Mouse (Mus musculus) forebrain, embryonic 16.5 days (tissue): ENCODE measurements around the gene Pou2f1. TPM values are rescaled to one million over a fixed set of nuclear protein-coding genes. Genes with fewer than 3 reads are reported as not detected.

Experiments
- ATAC-seq: fragments of 200-750 bp; cut with Nextera tagmentation; 2 replicates; pipeline ENCODE4 v1.8.0; 2017; ENCODE audit warnings: mild to moderate bottlenecking, moderate library complexity
- H3K27ac ChIP-seq: fragments of 300-500 bp; sonication (generic); 2 replicates; pipeline ENCODE4 v1.5.1; 2014; ENCODE audit warnings: low read length, control low read depth
- H3K27me3 ChIP-seq: fragments of 300-500 bp; sonication (generic); replicated peaks from 2 replicates; pipeline ENCODE4 v1.6.1; 2014; ENCODE audit warnings: low read length; ENCODE audit not compliant: control insufficient read depth, insufficient read depth
- H3K36me3 ChIP-seq: fragments of 300-500 bp; sonication (generic); 2 replicates; pipeline ENCODE4 v1.6.1; 2014; ENCODE audit not compliant: control insufficient read depth, insufficient read depth
- H3K4me1 ChIP-seq: fragments of 300-500 bp; sonication (generic); replicated peaks from 2 replicates; pipeline ENCODE4 v1.6.1; 2014; ENCODE audit warnings: low read length; ENCODE audit not compliant: control insufficient read depth, insufficient read depth
- H3K4me2 ChIP-seq: fragments of 300-500 bp; sonication (generic); 2 replicates; pipeline ENCODE4 v1.6.1; 2014; ENCODE audit warnings: mild to moderate bottlenecking, low read length, control low read depth
- H3K4me3 ChIP-seq: fragments of 300-500 bp; sonication (generic); replicated peaks from 2 replicates; pipeline ENCODE4 v1.5.1; 2014; ENCODE audit warnings: mild to moderate bottlenecking, low read length, control low read depth
- H3K9ac ChIP-seq: fragments of 300-500 bp; sonication (generic); replicated peaks from 2 replicates; pipeline ENCODE4 v1.6.1; 2014; ENCODE audit warnings: low read depth, low read length, control low read depth
- H3K9me3 ChIP-seq: fragments of 300-500 bp; sonication (generic); 2 replicates; pipeline ENCODE4 v1.6.1; 2016; ENCODE audit warnings: low read length; ENCODE audit not compliant: control insufficient read depth
- WGBS: fragments of 180-500 bp; shearing (Covaris S2); extraction: QIAGEN DNeasy Blood & Tissue Kit; methylation state at CpG from one replicate; pipeline ENCODE4 v1.1.7; 2014; 5-methylcytosine and 5-hydroxymethylcytosine counted together
- polyA plus RNA-seq: library from polyadenylated mRNA; unstranded; fragments of >200 nt; fragmentation: Nextera tagmentation; extraction: Ambion mirVana; gene quantifications from 2 replicates; pipeline ENCODE4 v1.2.1, GENCODE M21; 2015

The Pou2f1 gene
- polyA plus RNA-seq, 1 experiment from 2014 or later, result 22.7 TPM

- WGBS, result 80% methylated on average over 3 of the region's 3 CpGs
- Histone ChIP-seq H3K4me2 (no peak overlapping the region), H3K4me3 (no peak overlapping the region), H3K36me3 (peaks cover 13% of the 10 kb centered on the region), H3K4me1 (peaks cover 9% of the 10 kb centered on the region), H3K27me3 (no peaks in the 10 kb centered on the region), H3K9me3 (no peaks in the 10 kb centered on the region), H3K9ac (no peak overlapping the region), H3K27ac (no peak overlapping the region)
- ATAC-seq, result no peak
These were observed 93.0 kb downstream of the Pou2f1 start for GRCm38 (mm10) chr1:165909471-165909870.

- Histone ChIP-seq H3K36me3 (peaks cover 13% of the 10 kb centered on the region), H3K4me2 (no peak overlapping the region), H3K9me3 (no peaks in the 10 kb centered on the region), H3K4me1 (peaks cover 5% of the 10 kb centered on the region; the same call in 1 of the 2 replicates), H3K27ac (no peak overlapping the region), H3K27me3 (no peaks in the 10 kb centered on the region), H3K4me3 (no peak overlapping the region), H3K9ac (no peak overlapping the region)
- ATAC-seq, result no peak
- 73% methylated on average over 3 of the region's 3 CpGs for WGBS
These were observed 93.7 kb downstream of the Pou2f1 start for GRCm38 (mm10) chr1:165908806-165909205.

DNA sequence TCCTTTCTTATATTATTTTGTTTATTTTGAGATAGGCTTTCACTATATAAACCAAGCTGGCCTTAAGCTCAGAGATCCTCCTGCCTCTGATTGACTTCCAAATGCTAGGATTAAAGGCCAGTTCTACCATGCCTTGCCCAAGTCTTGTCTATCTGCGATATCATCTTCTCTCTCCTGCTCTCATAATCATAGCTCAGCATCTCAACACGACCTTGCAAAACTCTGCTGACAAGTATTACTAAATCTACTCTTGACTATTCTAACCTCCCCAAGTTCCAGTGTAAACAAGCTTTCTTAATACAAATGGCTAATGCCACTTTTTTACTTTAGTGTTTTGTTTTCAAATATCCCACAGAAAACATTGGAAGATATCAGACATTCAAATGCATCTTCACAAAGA is 94.3 kb downstream of the Pou2f1 start:
- Histone ChIP-seq H3K9ac (no peak overlapping the region), H3K4me3 (no peak overlapping the region), H3K4me1 (peaks cover 4% of the 10 kb centered on the region; the same call in 1 of the 2 replicates), H3K36me3 (peaks cover 16% of the 10 kb centered on the region), H3K27me3 (no peaks in the 10 kb centered on the region), H3K27ac (no peak overlapping the region), H3K9me3 (no peaks in the 10 kb centered on the region), H3K4me2 (no peak overlapping the region)
- 95% methylated on average over 2 of the region's 2 CpGs for WGBS
- no peak for ATAC-seq

DNA sequence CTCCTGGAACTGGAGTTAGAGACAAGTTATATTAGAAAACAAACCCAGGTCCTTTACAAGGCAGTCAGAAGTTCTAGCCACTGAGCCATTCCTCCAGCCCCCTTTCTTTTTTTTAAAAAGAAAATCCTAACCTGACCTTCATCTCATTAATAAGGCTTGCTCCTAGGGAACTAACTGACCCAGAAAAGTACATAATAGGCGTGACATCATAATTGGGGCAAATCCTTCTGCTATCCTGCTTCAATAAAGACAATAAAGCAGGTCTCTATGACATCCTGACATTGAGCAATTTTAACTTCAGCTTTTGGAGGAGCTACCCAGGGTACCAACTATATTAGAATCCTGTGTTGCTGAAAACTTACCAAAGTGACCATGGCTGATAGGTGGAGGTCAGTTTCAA is 98.9 kb downstream of the Pou2f1 start:
- no peak overlapping the region for H3K4me3 ChIP-seq
- no peak overlapping the region for H3K4me2 ChIP-seq
- H3K36me3 ChIP-seq, result peaks cover 27% of the 10 kb centered on the region
- 44% methylated on average over 1 of the region's 1 CpGs for WGBS
- no peak overlapping the region for H3K9ac ChIP-seq
- H3K27ac ChIP-seq, result no peak overlapping the region
- H3K9me3 ChIP-seq, result no peaks in the 10 kb centered on the region
- no peak for ATAC-seq
- H3K27me3 ChIP-seq, result no peaks in the 10 kb centered on the region
- H3K4me1 ChIP-seq, result no peaks in the 10 kb centered on the region

DNA sequence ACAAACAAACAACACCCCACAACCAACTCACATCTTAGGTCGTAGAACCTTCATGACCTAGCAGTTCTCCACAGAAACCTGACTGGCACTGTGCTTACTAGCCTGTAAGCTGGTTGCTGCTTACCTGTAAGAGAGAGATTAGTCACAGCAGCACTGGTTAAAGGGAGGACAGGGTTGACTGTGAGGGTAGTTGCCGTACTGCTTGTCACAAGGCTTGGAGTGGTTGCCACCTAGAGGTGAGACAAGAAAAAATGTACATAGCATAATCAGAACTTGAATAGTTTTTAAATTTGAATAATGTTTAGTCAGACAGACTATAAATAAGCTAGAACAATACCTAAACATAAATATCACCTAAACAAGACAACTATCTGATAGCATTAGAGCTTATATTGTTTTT is 110.8 kb downstream of the Pou2f1 start:
- Histone ChIP-seq H3K27me3 (no peaks in the 10 kb centered on the region), H3K4me2 (no peak overlapping the region), H3K9ac (no peak overlapping the region), H3K4me1 (no peaks in the 10 kb centered on the region), H3K4me3 (no peak overlapping the region), H3K9me3 (no peaks in the 10 kb centered on the region), H3K36me3 (peaks cover 45% of the 10 kb centered on the region), H3K27ac (no peak overlapping the region)
- no peak for ATAC-seq
- WGBS, result 92% methylated on average over 2 of the region's 2 CpGs

DNA sequence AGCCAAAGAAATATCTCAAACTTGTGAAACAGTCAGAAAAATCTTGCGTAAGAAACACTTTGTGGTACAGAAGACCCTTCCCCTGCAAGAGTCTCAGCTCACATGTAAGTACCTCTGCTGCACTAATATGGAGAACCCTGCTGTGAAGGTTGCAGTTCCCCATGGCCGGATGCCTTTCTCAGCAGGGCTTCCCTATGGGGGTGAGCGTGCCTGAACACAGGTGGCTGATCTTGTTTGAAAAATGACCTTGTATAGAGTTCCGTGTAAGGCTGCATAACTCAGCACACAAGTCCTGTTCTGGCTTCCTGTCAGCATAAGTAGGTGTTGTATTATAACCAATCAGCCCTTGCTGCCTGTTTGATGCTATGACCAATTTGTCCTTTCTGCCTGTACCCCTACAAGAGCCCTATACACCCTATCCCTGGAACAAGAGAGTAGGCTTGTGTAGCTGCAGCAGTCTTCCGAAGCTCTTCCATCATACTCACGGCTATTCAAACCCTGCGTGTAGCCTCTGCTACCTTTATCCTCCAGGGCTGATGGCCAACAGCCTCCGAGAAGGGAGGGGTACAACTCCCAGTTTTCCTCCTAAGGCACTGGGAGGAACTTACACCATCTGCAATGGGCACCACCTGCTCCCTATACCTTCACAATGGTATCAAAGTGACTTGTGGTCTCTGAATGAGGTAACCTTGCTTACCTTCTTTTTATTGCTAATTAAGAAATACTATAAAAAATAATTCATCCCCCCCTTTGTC is 120.2 kb downstream of the Pou2f1 start:
- no peak overlapping the region for H3K4me2 ChIP-seq
- H3K4me1 ChIP-seq, result no peaks in the 10 kb centered on the region
- 64% methylated on average over 8 of the region's 8 CpGs for WGBS
- no peak overlapping the region for H3K27ac ChIP-seq
- H3K27me3 ChIP-seq, result no peaks in the 10 kb centered on the region
- ATAC-seq, result no peak
- no peaks in the 10 kb centered on the region for H3K9me3 ChIP-seq
- no peak overlapping the region for H3K4me3 ChIP-seq
- H3K9ac ChIP-seq, result no peak overlapping the region
- H3K36me3 ChIP-seq, result peaks cover 14% of the 10 kb centered on the region

- ATAC-seq, result no peak
- Histone ChIP-seq H3K9me3 (no peaks in the 10 kb centered on the region), H3K4me3 (no peak overlapping the region), H3K36me3 (peaks cover 18% of the 10 kb centered on the region), H3K27ac (no peak overlapping the region), H3K9ac (no peak overlapping the region), H3K27me3 (no peaks in the 10 kb centered on the region), H3K4me1 (no peaks in the 10 kb centered on the region), H3K4me2 (no peak overlapping the region)
- 99% methylated on average over 2 of the region's 2 CpGs for WGBS
These were observed 123.7 kb downstream of the Pou2f1 start for GRCm38 (mm10) chr1:165878751-165879150.

- H3K9me3 ChIP-seq, result no peaks in the 10 kb centered on the region
- H3K4me3 ChIP-seq, result no peak overlapping the region
- no peak overlapping the region for H3K4me2 ChIP-seq
- no peak for ATAC-seq
- H3K9ac ChIP-seq, result no peak overlapping the region
- no peak overlapping the region for H3K27ac ChIP-seq
- H3K4me1 ChIP-seq, result no peaks in the 10 kb centered on the region
- WGBS, result 83% methylated on average over 6 of the region's 6 CpGs
- no peaks in the 10 kb centered on the region for H3K27me3 ChIP-seq
- peaks cover 16% of the 10 kb centered on the region for H3K36me3 ChIP-seq
These were observed 126.8 kb downstream of the Pou2f1 start for GRCm38 (mm10) chr1:165875520-165876284.

GRCm38 (mm10) chr1:165874645-165875044 is 127.8 kb downstream of the Pou2f1 start:
- Histone ChIP-seq H3K36me3 (peaks cover 12% of the 10 kb centered on the region), H3K9ac (no peak overlapping the region), H3K27ac (no peak overlapping the region), H3K4me2 (no peak overlapping the region), H3K9me3 (no peaks in the 10 kb centered on the region), H3K27me3 (no peaks in the 10 kb centered on the region), H3K4me3 (no peak overlapping the region), H3K4me1 (no peaks in the 10 kb centered on the region)
- no peak for ATAC-seq
- 39% methylated on average over 8 of the region's 8 CpGs for WGBS
